Mouse (Mus musculus) liver, adult 2 months (tissue): ENCODE measurements around the gene Ndufv2.

Source experiments
- CTCF ChIP-seq: fragments of 200-500 bp; IDR thresholded peaks from 2 replicates; pipeline ENCODE4 v1.5.1; 2011; ENCODE audit warnings: low read depth, low read length, control low read depth
- POLR2A ChIP-seq: fragments of 200-500 bp; IDR thresholded peaks from 2 replicates; pipeline ENCODE4 v1.6.1; 2011; ENCODE audit warnings: low read length, control low read depth; ENCODE audit not compliant: insufficient read depth; ENCODE audit errors: extremely low read depth

DNA sequence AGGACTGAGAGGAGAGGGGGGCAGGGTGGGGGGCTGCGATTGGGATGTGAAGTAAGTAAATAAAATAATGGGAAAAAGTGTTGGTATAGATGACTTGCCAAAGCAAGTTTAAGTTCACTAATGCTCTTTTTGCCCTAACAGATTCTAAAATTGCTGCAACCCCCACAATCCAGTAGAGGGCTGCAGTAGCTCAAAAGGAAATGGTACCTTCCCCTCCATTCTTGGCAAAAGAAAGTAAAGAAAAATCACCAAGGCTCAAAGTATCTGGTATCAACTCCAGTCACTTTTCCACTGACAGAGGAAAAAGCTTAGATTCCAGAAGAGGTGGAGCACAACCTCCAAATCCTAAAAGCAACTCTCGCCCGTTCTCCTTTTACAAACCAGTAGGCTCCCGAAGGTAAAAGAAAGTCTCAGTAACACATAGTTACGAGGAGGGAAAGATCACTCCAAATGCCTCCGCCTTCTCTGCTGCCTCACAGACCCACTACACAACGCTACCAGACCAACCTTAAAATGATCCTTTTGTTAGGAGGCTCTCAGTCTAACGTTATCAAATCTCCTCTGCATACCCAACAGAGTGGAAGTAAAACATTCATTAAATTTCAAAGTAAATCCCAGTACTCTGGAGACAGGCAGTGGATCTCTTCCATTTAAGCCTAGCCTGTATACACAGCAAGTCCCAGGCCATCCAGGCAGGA lies 40.0 kb downstream of the Ndufv2 start:
- TF ChIP-seq POLR2A (no peak), CTCF (no peak)
